Mouse (Mus musculus) brain, embryonic 18.5 days (tissue): ENCODE measurements around the gene Slc25a22.

ENCODE experiments used
- DNase-seq: peaks from one replicate; pipeline ENCODE4 v3.0.0-alpha.2; 2012; ENCODE audit warnings: low read depth, low spot score

The Slc25a22 gene

GRCm38 (mm10) chr7:141435129-141435855 is 2.4 kb downstream of the Slc25a22 start:
- DNase-seq: no peak

- DNase-seq: no peak
Measured at GRCm38 (mm10) chr7:141434464-141434863, 3.2 kb downstream of the Slc25a22 start.

- no peak for DNase-seq
Measured at GRCm38 (mm10) chr7:141433517-141434400, 3.9 kb downstream of the Slc25a22 start.

- no peak for DNase-seq
Measured at GRCm38 (mm10) chr7:141432741-141433516, 4.8 kb downstream of the Slc25a22 start.

- no peak for DNase-seq
Measured at GRCm38 (mm10) chr7:141432186-141432611, 5.5 kb downstream of the Slc25a22 start.

GRCm38 (mm10) chr7:141431434-141432185 is 6.1 kb downstream of the Slc25a22 start:
- no peak for DNase-seq

- DNase-seq: no peak
Measured at GRCm38 (mm10) chr7:141430585-141431240, 7.0 kb downstream of the Slc25a22 start.

- no peak for DNase-seq
Measured at GRCm38 (mm10) chr7:141429840-141430584, 7.7 kb downstream of the Slc25a22 start.

GRCm38 (mm10) chr7:141429310-141429709 is 8.4 kb downstream of the Slc25a22 start, which contains the start of gene Cend1:
TSS of gene Cend1 (minus strand) at chr7:141429491.
- peak; percentile 71 for DNase-seq

GRCm38 (mm10) chr7:141428701-141429100 is 9.0 kb downstream of the Slc25a22 start:
- DNase-seq: no peak

GRCm38 (mm10) chr7:141426948-141427730 is 10.6 kb downstream of the Slc25a22 start:
- no peak for DNase-seq

GRCm38 (mm10) chr7:141423811-141424210 is 13.9 kb downstream of the Slc25a22 start:
- no peak for DNase-seq

- no peak for DNase-seq
Measured at GRCm38 (mm10) chr7:141420030-141420702, 17.5 kb downstream of the Slc25a22 start.

- DNase-seq: no peak
Measured at GRCm38 (mm10) chr7:141418970-141419369, 18.7 kb downstream of the Slc25a22 start.

GRCm38 (mm10) chr7:141417731-141418681 is 19.7 kb downstream of the Slc25a22 start:
- no peak for DNase-seq

GRCm38 (mm10) chr7:141416144-141416841 is 21.4 kb downstream of the Slc25a22 start:
- DNase-seq: no peak
